Mouse (Mus musculus) thymus, adult 2 months (tissue): ENCODE data around the gene Begain.

Experiments used
- CTCF ChIP-seq: fragments of 200-500 bp; IDR thresholded peaks from 2 replicates; pipeline ENCODE4 v1.5.1; 2012; ENCODE audit warnings: mild to moderate bottlenecking, control low read depth, low read length, moderate library complexity, borderline replicate concordance; ENCODE audit not compliant: control insufficient read depth, poor library complexity, insufficient read depth; ENCODE audit errors: extremely low read depth
- POLR2A ChIP-seq: fragments of 200-500 bp; IDR thresholded peaks from 2 replicates; pipeline ENCODE4 v1.6.1; 2012; ENCODE audit warnings: mild to moderate bottlenecking, low read length, control low read depth, moderate library complexity; ENCODE audit not compliant: control insufficient read depth, poor library complexity, insufficient read depth; ENCODE audit errors: extremely low read depth

- TF ChIP-seq CTCF (no peak), POLR2A (no peak)
Measured at GRCm38 (mm10) chr12:108997249-108997648, 70.8 kb downstream of the Begain start.
